In the genomic region with DNA sequence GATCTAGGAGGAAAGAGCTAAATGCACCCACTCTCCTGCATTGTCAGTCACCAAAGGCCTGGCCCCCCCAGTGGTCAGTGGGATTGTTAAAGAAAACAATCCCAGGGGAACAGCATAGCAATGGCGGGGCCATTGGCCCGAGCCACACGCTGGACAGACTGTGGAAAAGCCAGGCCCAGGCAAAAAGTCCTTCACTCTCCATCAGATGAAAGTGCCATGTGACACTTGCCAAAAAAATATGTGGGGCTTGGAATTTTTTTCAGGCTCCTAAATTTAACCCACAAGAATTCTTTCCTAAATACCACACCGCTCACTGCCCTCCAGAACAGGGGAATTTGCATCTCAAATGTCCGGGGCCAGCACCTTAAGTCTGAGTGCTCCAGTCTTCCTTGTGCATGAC, we compare ENCODE assay signal across 15 mouse cellular contexts. TPM values are rescaled to one million over a fixed set of nuclear protein-coding genes. Genes with fewer than 3 reads are reported as not detected.
DNase-seq lines count a peak whose midpoint lies in the region; ATAC-seq and TF ChIP-seq lines count a peak whose summit lies in the region.
"Had no signal": no experiment of that assay in that cellular context is flagged by ENCODE, and none has a peak within 500 bp of the region (broad histone marks: within the 10 kb centered on the region; RNA-seq: fewer than 3 reads in every experiment).

No protein-coding gene starts in this region.

- H3K4me1 ChIP-seq in midbrain, embryonic 11.5 days (ENCODE audit: control insufficient read depth, insufficient read depth, low read length), result peaks cover 54% of the 10 kb centered on the region
- peaks cover 41% of the 10 kb centered on the region for H3K4me1 ChIP-seq in midbrain, embryonic 15.5 days
- peaks cover 11% of the 10 kb centered on the region for H3K4me1 ChIP-seq in forebrain, embryonic 14.5 days (ENCODE audit: control insufficient read depth, insufficient read depth, low read length)
- peaks cover 41% of the 10 kb centered on the region for H3K4me1 ChIP-seq in limb, embryonic 15.5 days
- H3K4me1 ChIP-seq in stomach, embryonic 15.5 days, result peaks cover 14% of the 10 kb centered on the region
- H3K4me1 ChIP-seq in heart, adult 2 months (ENCODE audit: control insufficient read depth, insufficient read depth, low read length), result peaks cover 8% of the 10 kb centered on the region

- no peak for DNase-seq in midbrain, embryonic 11.5 days (ENCODE audit: low spot score, missing footprints)
- no peak for DNase-seq in forebrain, embryonic 14.5 days (ENCODE audit: low spot score)
- no peak for DNase-seq in ovary, postnatal 36 days (ENCODE audit: low spot score)
- no peak for DNase-seq in left cerebral cortex, adult 18-20 months (ENCODE audit: low spot score in 2 of 2)
- no peak for DNase-seq in heart, adult 2 months
- DNase-seq: adrenal gland, postnatal 10 days; lung, postnatal 36 days; retina, postnatal 1 day had no signal

- H3K9me3 ChIP-seq in midbrain, embryonic 11.5 days (ENCODE audit: control insufficient read depth, low read length), result no peaks in the 10 kb centered on the region
- no peaks in the 10 kb centered on the region for H3K9me3 ChIP-seq in midbrain, embryonic 15.5 days
- no peaks in the 10 kb centered on the region for H3K9me3 ChIP-seq in forebrain, embryonic 14.5 days (replicated peaks; ENCODE audit: control insufficient read depth, low read length)
- H3K9me3 ChIP-seq in limb, embryonic 15.5 days, result no peaks in the 10 kb centered on the region
- H3K9me3 ChIP-seq in stomach, embryonic 15.5 days, result no peaks in the 10 kb centered on the region
- H3K9me3 ChIP-seq: heart, embryonic 13.5 days had no signal

- no peak overlapping the region for H3K4me2 ChIP-seq in midbrain, embryonic 11.5 days
- no peak overlapping the region for H3K4me2 ChIP-seq in midbrain, embryonic 15.5 days
- H3K4me2 ChIP-seq in forebrain, embryonic 14.5 days (ENCODE audit: low read length), result no peak overlapping the region
- H3K4me2 ChIP-seq in limb, embryonic 15.5 days, result no peak overlapping the region
- H3K4me2 ChIP-seq in stomach, embryonic 15.5 days, result no peak overlapping the region
- H3K4me2 ChIP-seq: heart, embryonic 13.5 days had no signal

- intact Hi-C loops in heart, adult 2 months (cut with DNase I), result no loop called here

- no peak for TF ChIP-seq CTCF in heart, adult 2 months (IDR thresholded peaks at IDR 0.05)

- ATAC-seq in midbrain, embryonic 11.5 days (ENCODE audit: low FRiP score), result no peak
- ATAC-seq in midbrain, embryonic 15.5 days (replicated peaks), result no peak
- no peak for ATAC-seq in forebrain, embryonic 14.5 days
- no peak for ATAC-seq in limb, embryonic 15.5 days (ENCODE audit: insufficient number of reproducible peaks, low FRiP score, low TSS enrichment, low read depth)
- ATAC-seq in stomach, embryonic 15.5 days (ENCODE audit: insufficient read depth, low FRiP score, low read depth), result no peak
- ATAC-seq: inflammation-experienced regulatory T-cells, adult 6 months had no signal

- peak overlapping the region; percentile 12; the same call in 1 of the 2 replicates for H3K9ac ChIP-seq in midbrain, embryonic 11.5 days (ENCODE audit: low read length)
- no peak overlapping the region for H3K9ac ChIP-seq in midbrain, embryonic 15.5 days
- no peak overlapping the region for H3K9ac ChIP-seq in forebrain, embryonic 14.5 days (ENCODE audit: low read length)
- no peak overlapping the region for H3K9ac ChIP-seq in limb, embryonic 15.5 days
- no peak overlapping the region for H3K9ac ChIP-seq in stomach, embryonic 15.5 days
- H3K9ac ChIP-seq in heart, adult 2 months (ENCODE audit: low read depth, low read length), result no peak overlapping the region
- H3K9ac ChIP-seq: heart, embryonic 13.5 days; liver, embryonic 14.5 days had no signal

- no peaks in the 10 kb centered on the region for H3K79me2 ChIP-seq in heart, adult 2 months (replicated peaks; ENCODE audit: control insufficient read depth, insufficient read depth, low read length)

- H3K4me3 ChIP-seq in midbrain, embryonic 11.5 days (ENCODE audit: low read depth, low read length), result no peak overlapping the region
- H3K4me3 ChIP-seq in midbrain, embryonic 15.5 days, result no peak overlapping the region
- H3K4me3 ChIP-seq in forebrain, embryonic 14.5 days (ENCODE audit: low read depth, low read length), result no peak overlapping the region
- no peak overlapping the region for H3K4me3 ChIP-seq in limb, embryonic 15.5 days
- H3K4me3 ChIP-seq in stomach, embryonic 15.5 days (replicated peaks), result no peak overlapping the region
- H3K4me3 ChIP-seq in heart, adult 2 months, result no peak overlapping the region
- H3K4me3 ChIP-seq: erythroblast, embryonic 14.5 days; heart, embryonic 13.5 days had no signal

- H3K36me3 ChIP-seq in midbrain, embryonic 11.5 days (ENCODE audit: control insufficient read depth, insufficient read depth, low read length), result peaks cover 26% of the 10 kb centered on the region
- no peaks in the 10 kb centered on the region for H3K36me3 ChIP-seq in midbrain, embryonic 15.5 days (replicated peaks)
- peaks cover 46% of the 10 kb centered on the region for H3K36me3 ChIP-seq in forebrain, embryonic 14.5 days (ENCODE audit: control insufficient read depth, insufficient read depth, low read length)
- H3K36me3 ChIP-seq in limb, embryonic 15.5 days, result peaks cover 33% of the 10 kb centered on the region
- peaks cover 16% of the 10 kb centered on the region for H3K36me3 ChIP-seq in stomach, embryonic 15.5 days
- no peaks in the 10 kb centered on the region for H3K36me3 ChIP-seq in heart, adult 2 months (ENCODE audit: control insufficient read depth, insufficient read depth, low read length)

- WGBS in midbrain, embryonic 11.5 days, result 45% methylated on average over 5 of the region's 5 CpGs
- WGBS in midbrain, embryonic 15.5 days, result 39% methylated on average over 5 of the region's 5 CpGs
- 44% methylated on average over 5 of the region's 5 CpGs for WGBS in forebrain, embryonic 14.5 days
- WGBS in limb, embryonic 15.5 days, result 46% methylated on average over 5 of the region's 5 CpGs
- WGBS in stomach, embryonic 15.5 days, result 61% methylated on average over 5 of the region's 5 CpGs
- 44% methylated on average over 5 of the region's 5 CpGs for WGBS in heart, adult 2 months

- peak overlapping the region; percentile 45; the same call in 1 of the 2 replicates for H3K27ac ChIP-seq in midbrain, embryonic 11.5 days (ENCODE audit: low read depth, low read length)
- H3K27ac ChIP-seq in midbrain, embryonic 15.5 days, result no peak overlapping the region
- 0 out of 2 replicates have a peak overlapping the region, but pooled peaks have one; percentile 14 for H3K27ac ChIP-seq in forebrain, embryonic 14.5 days (ENCODE audit: low read depth, low read length)
- H3K27ac ChIP-seq in limb, embryonic 15.5 days, result peak overlapping the region; percentile 68; the same call in 1 of the 2 replicates
- peak overlapping the region; percentile 35; the same call in 1 of the 2 replicates for H3K27ac ChIP-seq in stomach, embryonic 15.5 days
- H3K27ac ChIP-seq in heart, adult 2 months, result no peak overlapping the region
- H3K27ac ChIP-seq: heart, embryonic 13.5 days; liver, embryonic 14.5 days had no signal

- TF ChIP-seq EP300 in heart, adult 2 months (IDR thresholded peaks at IDR 0.05; ENCODE audit: insufficient read depth, low read depth, low read length), result no peak

- H3K27me3 ChIP-seq in midbrain, embryonic 11.5 days (ENCODE audit: control insufficient read depth, insufficient read depth, low read length), result no peaks in the 10 kb centered on the region
- no peaks in the 10 kb centered on the region for H3K27me3 ChIP-seq in midbrain, embryonic 15.5 days (replicated peaks)
- H3K27me3 ChIP-seq in forebrain, embryonic 14.5 days (replicated peaks; ENCODE audit: control insufficient read depth, insufficient read depth, low read length), result no peaks in the 10 kb centered on the region
- no peaks in the 10 kb centered on the region for H3K27me3 ChIP-seq in limb, embryonic 15.5 days
- H3K27me3 ChIP-seq in stomach, embryonic 15.5 days (replicated peaks), result no peaks in the 10 kb centered on the region
- H3K27me3 ChIP-seq in heart, adult 2 months (ENCODE audit: control insufficient read depth, insufficient read depth, low read length), result no peaks in the 10 kb centered on the region
- H3K27me3 ChIP-seq: heart, embryonic 13.5 days had no signal

- TF ChIP-seq POLR2A in heart, adult 2 months (IDR thresholded peaks at IDR 0.05; ENCODE audit: insufficient read depth, low read depth, low read length), result no peak

RNA-seq across cellular contexts. Expression of gene Rgma, which starts 45.5 kb away (rescaled TPM):
- 43.9 and 47.5 TPM in 2 replicates for polyA plus RNA-seq in midbrain, embryonic 11.5 days (2014; fragmentation: Nextera tagmentation; extraction: Ambion mirVana)
- polyA plus RNA-seq in midbrain, embryonic 15.5 days (2015; fragmentation: Nextera tagmentation; extraction: Ambion mirVana), result 46.6 and 50.4 TPM in 2 replicates
- 20.6 and 23.6 TPM in 2 replicates for polyA plus RNA-seq in forebrain, embryonic 14.5 days (2014; fragmentation: Nextera tagmentation; extraction: Ambion mirVana)
- polyA plus RNA-seq in limb, embryonic 15.5 days (2015; fragmentation: Nextera tagmentation; extraction: Ambion mirVana), result 17.1 and 18.0 TPM in 2 replicates
- polyA plus RNA-seq in stomach, embryonic 15.5 days (2015; fragmentation: Nextera tagmentation; extraction: Ambion mirVana), result 12.1 and 14.9 TPM in 2 replicates
- total RNA-seq in left cerebral cortex, adult 18-20 months (2021), result 10 to 100 TPM; 51.3 to 55.2 TPM
- 10 to 100 TPM; 54.6 to 83.7 TPM for total RNA-seq in heart, adult 2 months (2021)
- 27.4 and 28.7 TPM in 2 replicates for polyA plus RNA-seq in heart, adult 2 months (2012; rRNA removed)
- polyA plus RNA-seq: erythroblast, embryonic 14.5 days; inflammation-experienced regulatory T-cells, adult 6 months had no signal

Comparison
In these comparisons a context has a peak if more than half of its experiments do, and no peak if none do; other contexts are left out.
1. H3K27ac ChIP-seq: peak in midbrain, embryonic 11.5 days (single experiment), forebrain, embryonic 14.5 days (single experiment), limb, embryonic 15.5 days (single experiment) and stomach, embryonic 15.5 days (single experiment); none in midbrain, embryonic 15.5 days (single experiment) and heart, adult 2 months (single experiment).